Mouse (Mus musculus) urinary bladder, postnatal 36 days (tissue): ENCODE measurements at regions not wholly inside any gene's neighbourhood (a gene's known extent, or its start where the extent isn't known, plus 50 kb on each side); places are given as distances from the start of the nearest gene placed in this dataset.

Experiments used
- DNase-seq, 2 experiments: peaks; one replicate each; pipeline ENCODE4 v3.0.0; 2022; ENCODE audit warnings: low spot score in 2 of 2, mixed read lengths in 1 of 2

GRCm38 (mm10) chr8:10768181-10768580 lies 240.1 kb downstream of the Irs2 start:
- no peak for DNase-seq

GRCm38 (mm10) chr8:10763907-10764306 lies 244.4 kb downstream of the Irs2 start:
- DNase-seq: no peak

- no peak for DNase-seq
Observed at GRCm38 (mm10) chr8:10761694-10762305, 246.5 kb downstream of the Irs2 start.

GRCm38 (mm10) chr8:10760851-10761693 lies 247.2 kb downstream of the Irs2 start:
- DNase-seq: peak in 1 of 2 experiments; percentile 6

- DNase-seq: no peak
Observed at GRCm38 (mm10) chr8:10760231-10760630, 248.0 kb downstream of the Irs2 start.

GRCm38 (mm10) chr8:10758151-10758550 lies 250.1 kb downstream of the Irs2 start:
- DNase-seq: no peak

GRCm38 (mm10) chr8:10754986-10755308 lies 253.3 kb downstream of the Irs2 start:
- no peak for DNase-seq

- DNase-seq: no peak
Observed at GRCm38 (mm10) chr8:10754232-10754985, 253.8 kb downstream of the Irs2 start.

GRCm38 (mm10) chr8:10753056-10753455 lies 255.2 kb downstream of the Irs2 start:
- no peak for DNase-seq

GRCm38 (mm10) chr8:10747150-10747549 lies 261.1 kb downstream of the Irs2 start:
- DNase-seq: no peak

GRCm38 (mm10) chr8:10743241-10743640 lies 265.0 kb downstream of the Irs2 start:
- no peak for DNase-seq

GRCm38 (mm10) chr8:10740837-10741236 lies 267.4 kb downstream of the Irs2 start:
- no peak for DNase-seq

- DNase-seq: no peak
Observed at GRCm38 (mm10) chr8:10738486-10739081, 269.7 kb downstream of the Irs2 start.

GRCm38 (mm10) chr8:10734746-10735145 lies 273.5 kb downstream of the Irs2 start:
- DNase-seq: no peak

- DNase-seq: no peak
Observed at GRCm38 (mm10) chr8:10723332-10723731, 284.9 kb downstream of the Irs2 start.

- no peak for DNase-seq
Observed at GRCm38 (mm10) chr8:10722742-10723141, 285.5 kb downstream of the Irs2 start.

- DNase-seq: no peak
Observed at GRCm38 (mm10) chr8:10722342-10722741, 285.9 kb downstream of the Irs2 start.

GRCm38 (mm10) chr8:10721146-10721862 lies 287.0 kb downstream of the Irs2 start:
- no peak for DNase-seq

GRCm38 (mm10) chr8:10720398-10720797 lies 287.9 kb downstream of the Irs2 start:
- no peak for DNase-seq

- no peak for DNase-seq
Observed at GRCm38 (mm10) chr8:10719411-10719810, 288.8 kb downstream of the Irs2 start.

GRCm38 (mm10) chr8:10717297-10717696 lies 291.0 kb downstream of the Irs2 start:
- DNase-seq: no peak

- no peak for DNase-seq
Observed at GRCm38 (mm10) chr8:10716161-10716560, 292.1 kb downstream of the Irs2 start.
